Mouse (Mus musculus) heart, adult 2 months (tissue): ENCODE data around the gene Fam89a. TPM values are rescaled to one million over a fixed set of nuclear protein-coding genes. Genes with fewer than 3 reads are reported as not detected.

Experiments used
- DNase-seq, 2 experiments: peaks; one replicate each; pipeline ENCODE4 v3.0.0; 2021
- H3K27ac ChIP-seq: fragments of 200-600 bp; 2 replicates; pipeline ENCODE4 v1.8.1; 2022
- H3K27me3 ChIP-seq: fragments of 200-500 bp; 2 replicates; pipeline ENCODE4 v1.6.1; 2012; ENCODE audit warnings: mild to moderate bottlenecking, low read length, inconsistent platforms, mixed read lengths; ENCODE audit not compliant: control insufficient read depth, insufficient read depth
- H3K36me3 ChIP-seq: fragments of 200-500 bp; 2 replicates; pipeline ENCODE4 v1.6.1; 2012; ENCODE audit warnings: low read length, inconsistent platforms; ENCODE audit not compliant: control insufficient read depth, insufficient read depth
- H3K4me1 ChIP-seq: fragments of 200-500 bp; 2 replicates; pipeline ENCODE4 v1.6.1; 2011; ENCODE audit warnings: low read length; ENCODE audit not compliant: control insufficient read depth, insufficient read depth
- H3K4me3 ChIP-seq: fragments of 200-600 bp; 2 replicates; pipeline ENCODE4 v1.8.1; 2022
- H3K79me2 ChIP-seq: fragments of 200-500 bp; replicated peaks from 2 replicates; pipeline ENCODE4 v1.6.1; 2012; ENCODE audit warnings: mild to moderate bottlenecking, inconsistent platforms, low read length, moderate library complexity, mixed read lengths; ENCODE audit not compliant: control insufficient read depth, insufficient read depth
- H3K9ac ChIP-seq: fragments of 200-500 bp; 2 replicates; pipeline ENCODE4 v1.6.1; 2012; ENCODE audit warnings: low read depth, mild to moderate bottlenecking, control low read depth, inconsistent platforms, low read length, mixed read lengths
- CTCF ChIP-seq: fragments of 200-600 bp; IDR thresholded peaks from 2 replicates; pipeline ENCODE4 v1.8.1; 2022; ENCODE audit warnings: antibody characterized with exemption, mild to moderate bottlenecking, moderate library complexity
- EP300 ChIP-seq: fragments of 200-500 bp; IDR thresholded peaks from 2 replicates; pipeline ENCODE4 v1.6.1; 2011; ENCODE audit warnings: low read depth, low read length, control low read depth; ENCODE audit not compliant: insufficient read depth
- POLR2A ChIP-seq: fragments of 200-500 bp; IDR thresholded peaks from 2 replicates; pipeline ENCODE4 v1.6.1; 2011; ENCODE audit warnings: mild to moderate bottlenecking, low read depth, low read length, control low read depth; ENCODE audit not compliant: insufficient read depth
- WGBS: fragments of 180-500 bp; shearing (Covaris S2); methylation state at CpG from one replicate; pipeline ENCODE4 v1.1.7; 2018; 5-methylcytosine and 5-hydroxymethylcytosine counted together
- intact Hi-C: fragments of 180-260 bp; cut with DNase I; formaldehyde crosslinking; loops from one replicate; pipeline ENCODE4 v1.15.1; 2025
- polyA plus RNA-seq: library from polyadenylated mRNA; depleted of rRNA; stranded (reverse); fragments of >200 nt; gene quantifications from 2 replicates; pipeline ENCODE4 v1.2.3, GENCODE M21; 2012
- total RNA-seq, 2 experiments: library from RNA; stranded (reverse); gene quantifications; 2 replicates each; pipeline ENCODE4 v1.2.3; 2021

Gene Fam89a
- total and polyA plus RNA-seq, 3 experiments: 1.6 to 2.1 (median 1.8) TPM

- DNase-seq: peak; percentile 86 to 92
- peak overlapping the region; percentile 46 for H3K4me3 ChIP-seq
- no peak overlapping the region for H3K27ac ChIP-seq
- H3K79me2 ChIP-seq: no peaks in the 10 kb centered on the region
- TF ChIP-seq EP300: no peak
- TF ChIP-seq POLR2A: no peak
- TF ChIP-seq CTCF: no peak
- no peaks in the 10 kb centered on the region for H3K4me1 ChIP-seq
- H3K36me3 ChIP-seq: no peaks in the 10 kb centered on the region
- H3K27me3 ChIP-seq: peaks cover 24% of the 10 kb centered on the region
- intact Hi-C loops: no loop called here
- under 1% methylated on average over 51 of the region's 51 CpGs for WGBS
- H3K9ac ChIP-seq: no peak overlapping the region
Observed at GRCm38 (mm10) chr8:124793172-124793651, 41.6 kb upstream of the Fam89a start.

- Histone ChIP-seq H3K36me3 (no peaks in the 10 kb centered on the region), H3K4me1 (no peaks in the 10 kb centered on the region), H3K79me2 (no peaks in the 10 kb centered on the region), H3K27ac (no peak within 1 kb of the TSS), H3K9ac (no peak within 1 kb of the TSS), H3K4me3 (peak within 1 kb of the TSS; percentile 46), H3K27me3 (peaks cover 24% of the 10 kb centered on the region)
- intact Hi-C loops: no loop called here
- peak in 1 of 2 experiments; percentile 23 for DNase-seq
- WGBS: 0% methylated on average over 37 of the region's 39 CpGs
- TF ChIP-seq CTCF (no peak), EP300 (no peak), POLR2A (no peak)
Observed at GRCm38 (mm10) chr8:124792708-124793107, 41.1 kb upstream of the Fam89a start, which contains the start of gene Trim67. Gene Trim67 (plus strand): TSS chr8:124793092.

- intact Hi-C loops: no loop called here
- TF ChIP-seq CTCF (no peak), POLR2A (no peak), EP300 (no peak)
- peaks cover 24% of the 10 kb centered on the region for H3K27me3 ChIP-seq
- no peak for DNase-seq
- H3K9ac ChIP-seq: no peak overlapping the region
- H3K79me2 ChIP-seq: no peaks in the 10 kb centered on the region
- H3K36me3 ChIP-seq: no peaks in the 10 kb centered on the region
- H3K27ac ChIP-seq: no peak overlapping the region
- H3K4me1 ChIP-seq: no peaks in the 10 kb centered on the region
- 2% methylated on average over 32 of the region's 32 CpGs for WGBS
- no peak overlapping the region; the same call in 1 of the 2 replicates for H3K4me3 ChIP-seq
Observed at GRCm38 (mm10) chr8:124792186-124792585, 40.6 kb upstream of the Fam89a start.

GRCm38 (mm10) chr8:124791751-124792150 lies 40.1 kb upstream of the Fam89a start:
- H3K4me3 ChIP-seq: no peak overlapping the region
- no peaks in the 10 kb centered on the region for H3K36me3 ChIP-seq
- TF ChIP-seq POLR2A (no peak), EP300 (no peak), CTCF (no peak)
- WGBS: 36% methylated on average over 4 of the region's 4 CpGs
- H3K27ac ChIP-seq: no peak overlapping the region
- intact Hi-C loops: no loop called here
- H3K4me1 ChIP-seq: no peaks in the 10 kb centered on the region
- no peaks in the 10 kb centered on the region for H3K79me2 ChIP-seq
- H3K9ac ChIP-seq: no peak overlapping the region
- no peak for DNase-seq
- peaks cover 24% of the 10 kb centered on the region for H3K27me3 ChIP-seq

- 62% methylated on average over 4 of the region's 4 CpGs for WGBS
- no peak for TF ChIP-seq EP300
- no peak for TF ChIP-seq CTCF
- TF ChIP-seq POLR2A: no peak
- no peak for DNase-seq
- Histone ChIP-seq H3K27ac (no peak overlapping the region), H3K36me3 (no peaks in the 10 kb centered on the region), H3K27me3 (peaks cover 24% of the 10 kb centered on the region), H3K4me3 (no peak overlapping the region), H3K79me2 (no peaks in the 10 kb centered on the region), H3K4me1 (no peaks in the 10 kb centered on the region), H3K9ac (no peak overlapping the region)
- intact Hi-C loops: no loop called here
Observed at GRCm38 (mm10) chr8:124790676-124791075, 39.0 kb upstream of the Fam89a start.

- intact Hi-C loops: no loop called here
- no peak for TF ChIP-seq POLR2A
- TF ChIP-seq EP300: no peak
- TF ChIP-seq CTCF: no peak
- Histone ChIP-seq H3K36me3 (no peaks in the 10 kb centered on the region), H3K9ac (no peak overlapping the region), H3K4me3 (no peak overlapping the region), H3K27ac (no peak overlapping the region), H3K4me1 (no peaks in the 10 kb centered on the region; the same call in 1 of the 2 replicates), H3K79me2 (no peaks in the 10 kb centered on the region), H3K27me3 (no peaks in the 10 kb centered on the region; the same call in 1 of the 2 replicates)
- no peak for DNase-seq
- WGBS: 79% methylated on average over 13 of the region's 13 CpGs
Observed at GRCm38 (mm10) chr8:124784613-124785012, 33.0 kb upstream of the Fam89a start.
